Mouse (Mus musculus): ENCODE measurements around the gene Inpp5f.

Inpp5f gene

DNA sequence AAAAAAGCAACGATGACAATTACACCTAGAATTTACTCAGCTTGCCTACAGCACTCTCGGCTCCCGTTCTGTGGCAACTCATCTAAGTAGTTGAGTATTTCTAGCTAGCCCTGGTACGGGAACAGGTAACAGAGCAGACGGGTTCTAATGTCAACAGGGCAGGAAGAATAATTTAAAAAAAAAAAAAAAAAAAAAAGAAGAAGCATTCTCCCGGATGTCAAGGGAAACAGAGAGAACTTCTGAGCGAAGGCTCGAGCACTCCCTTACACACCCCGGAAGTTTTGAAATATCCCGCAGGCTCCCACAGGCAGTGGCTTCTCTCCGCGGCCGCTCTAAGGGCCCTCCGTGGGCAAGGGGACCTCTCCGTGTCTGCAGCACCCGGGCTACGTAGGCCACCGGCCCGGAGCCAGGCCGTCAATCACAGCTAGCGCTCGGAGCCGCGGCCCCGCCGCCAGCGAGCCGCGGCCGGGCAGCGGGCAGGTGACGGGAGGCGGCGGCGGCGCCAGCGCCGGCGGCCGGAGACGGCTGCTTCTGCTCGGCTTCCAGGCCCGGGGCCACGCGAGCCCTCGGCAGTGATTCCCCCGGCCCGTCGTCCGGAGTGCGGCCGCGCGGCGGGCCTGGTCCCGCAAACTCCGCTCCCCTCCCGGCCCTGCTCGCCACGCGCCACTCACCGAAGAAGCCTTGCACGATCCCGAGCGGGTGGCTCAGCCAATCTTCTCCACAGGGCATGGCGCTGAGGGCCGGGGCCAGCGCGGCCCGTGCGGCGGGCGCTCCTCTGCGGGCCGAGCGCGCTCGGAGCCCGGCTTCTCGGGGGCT lies 128.5 kb downstream of the Inpp5f start:
- DNase-seq (ENCODE audit: low read depth): no peak

DNA sequence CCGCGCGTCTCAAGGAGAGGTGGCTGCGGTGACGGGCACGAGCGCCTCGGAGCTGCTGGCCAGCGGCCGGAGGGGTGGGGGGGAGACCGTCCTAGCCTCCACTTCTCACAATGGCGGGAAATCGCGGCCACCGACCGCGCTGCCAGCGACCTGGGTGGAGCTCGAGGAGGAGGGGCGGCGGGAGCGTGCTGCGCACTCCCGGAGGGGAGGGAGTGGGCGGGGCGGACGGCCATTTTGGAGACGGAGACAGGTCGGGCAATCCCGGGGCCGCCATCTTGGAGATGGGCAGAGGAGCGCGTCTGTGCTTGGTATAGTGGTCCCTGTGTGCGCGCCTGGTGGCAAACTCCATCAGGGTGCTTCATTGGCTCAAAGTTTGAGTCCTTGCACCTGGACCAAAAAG lies 129.2 kb downstream of the Inpp5f start, which contains the start of gene Mcmbp:
TSS of gene Mcmbp (minus strand) at position 162 of the 400 bp plus-strand sequence.
- DNase-seq (ENCODE audit: low read depth): peak; percentile 62

DNA sequence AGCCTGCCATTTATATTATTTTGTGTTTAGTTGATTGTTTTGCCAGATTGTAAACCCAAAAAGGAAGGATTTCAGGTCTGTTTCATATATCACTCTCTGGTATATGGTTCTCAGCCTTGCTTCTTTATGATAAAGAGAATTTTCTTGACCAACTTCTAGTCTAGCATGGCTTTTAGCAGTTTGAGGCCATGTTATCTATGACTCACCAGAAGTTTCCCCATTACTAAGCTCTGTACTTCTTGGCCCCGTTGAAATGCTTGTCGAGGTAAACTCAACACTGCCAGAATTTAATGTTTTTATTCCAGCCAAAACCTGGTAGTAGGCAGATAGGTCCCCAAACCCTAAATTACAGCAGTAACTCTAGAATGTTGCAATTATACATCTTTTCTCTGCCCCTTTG lies 132.8 kb downstream of the Inpp5f start:
- DNase-seq (ENCODE audit: low read depth): no peak

DNA sequence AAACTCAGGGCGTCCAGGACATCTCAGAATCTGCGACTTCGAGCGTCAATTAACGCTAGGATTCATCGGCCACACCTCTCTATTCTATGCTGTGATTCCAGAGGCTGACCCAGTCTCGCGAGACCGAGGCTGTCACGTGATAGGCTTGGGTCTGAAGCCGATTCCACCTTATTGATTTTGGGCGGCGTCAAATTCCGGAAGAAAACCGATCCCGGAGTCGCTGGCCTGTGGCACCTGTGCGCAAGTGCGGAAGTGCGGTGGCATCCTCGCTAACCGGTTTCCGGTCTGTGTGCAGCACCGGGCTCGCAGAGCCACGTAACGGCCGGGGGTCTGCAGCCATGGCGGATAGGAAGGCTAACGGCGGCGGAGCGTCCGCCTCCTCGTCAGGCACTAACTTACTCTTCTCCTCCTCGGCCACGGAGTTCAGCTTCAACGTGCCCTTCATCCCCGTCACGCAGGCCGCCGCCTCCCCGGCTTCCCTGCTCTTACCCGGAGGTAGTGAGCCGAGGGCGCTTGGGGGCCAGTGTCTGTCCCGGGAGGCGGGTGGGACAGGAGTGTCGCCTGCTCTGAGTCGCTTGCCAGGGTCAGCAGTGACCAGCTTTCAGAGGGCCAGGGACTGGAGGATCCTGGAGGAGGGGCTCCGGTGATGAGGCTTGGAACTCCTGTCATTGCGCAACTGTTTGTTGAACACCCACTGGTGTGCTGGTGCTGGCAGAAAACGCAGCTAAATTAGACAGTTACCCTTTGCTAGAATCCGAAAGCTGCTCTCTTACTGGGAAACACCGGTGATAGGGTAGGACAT lies 133.8 kb downstream of the Inpp5f start, which contains the start of gene Sec23ip:
TSS of gene Sec23ip (plus strand) at position 260 of the 802 bp plus-strand sequence.
- DNase-seq (ENCODE audit: low read depth): peak; percentile 98

Measured in fibroblast of lung, adult 2 months (primary cell).